Mouse (Mus musculus) kidney, adult 2 months (tissue): Measurements from ENCODE around the gene Sh3glb1.

ENCODE experiments used
- CTCF ChIP-seq: fragments of 200-500 bp; conservative IDR thresholded peaks from 2 replicates; pipeline ENCODE4 v1.5.1; 2011; ENCODE audit warnings: low read depth, mild to moderate bottlenecking, control low read depth, low read length, moderate library complexity, mixed read lengths; ENCODE audit not compliant: insufficient read depth, insufficient read length
- POLR2A ChIP-seq: fragments of 200-500 bp; IDR thresholded peaks from one replicate; pipeline ENCODE4 v1.6.1; 2011; ENCODE audit warnings: low read depth, low read length, control low read depth

GRCm38 (mm10) chr3:144694040-144694439 lies 26.1 kb downstream of the Sh3glb1 start:
- no peak for TF ChIP-seq POLR2A
- no peak for TF ChIP-seq CTCF
